ENCODE assay signal across 8 mouse cellular contexts in genomic region chr2:33282877-33283276, GRCm38 (mm10).
DNase-seq lines count a peak whose midpoint lies in the region; ATAC-seq and TF ChIP-seq lines count a peak whose summit lies in the region.

No protein-coding gene starts in this region.

- TF ChIP-seq POLR2A in brain, embryonic 14.5 days (IDR thresholded peaks at IDR 0.05; ENCODE audit: borderline replicate concordance, extremely low read depth, insufficient read depth, insufficient read length, poor library complexity, severe bottlenecking) = no peak

- 57% methylated on average over 4 of the region's 4 CpGs for WGBS in kidney, embryonic 16.5 days
- 39% methylated on average over 4 of the region's 4 CpGs for WGBS in heart, embryonic 12.5 days
- WGBS in lung, embryonic 15.5 days = 42% methylated on average over 4 of the region's 4 CpGs

- H3K9me3 ChIP-seq in kidney, embryonic 16.5 days (ENCODE audit: low read length) = no peaks in the 10 kb centered on the region; the same call in 1 of the 2 replicates
- H3K9me3 ChIP-seq in heart, embryonic 12.5 days (replicated peaks) = no peaks in the 10 kb centered on the region
- H3K9me3 ChIP-seq in lung, embryonic 15.5 days = no peaks in the 10 kb centered on the region

- H3K36me3 ChIP-seq in kidney, embryonic 16.5 days (ENCODE audit: insufficient read depth, low read length) = 0 out of 2 replicates have a peak, but pooled peaks cover under 1% of the 10 kb centered on the region
- peaks cover 1% of the 10 kb centered on the region; the same call in 1 of the 2 replicates for H3K36me3 ChIP-seq in heart, embryonic 12.5 days
- no peaks in the 10 kb centered on the region for H3K36me3 ChIP-seq in lung, embryonic 15.5 days

- no peak for TF ChIP-seq CTCF in brain, embryonic 14.5 days (IDR thresholded peaks at IDR 0.05; ENCODE audit: borderline replicate concordance, extremely low read depth, insufficient read depth, insufficient read length)

- ATAC-seq in kidney, embryonic 16.5 days (ENCODE audit: low FRiP score, low TSS enrichment) = no peak
- peak; percentile 9; the same call in 1 of the 2 replicates for ATAC-seq in heart, embryonic 12.5 days (ENCODE audit: insufficient number of reproducible peaks, low FRiP score)
- ATAC-seq in lung, embryonic 15.5 days (ENCODE audit: borderline replicate concordance, extremely low read depth, low FRiP score, low TSS enrichment) = peak; percentile 63

- H3K9ac ChIP-seq in kidney, embryonic 16.5 days (replicated peaks; ENCODE audit: low read length) = no peak overlapping the region
- no peak overlapping the region for H3K9ac ChIP-seq in heart, embryonic 12.5 days
- H3K9ac ChIP-seq in lung, embryonic 15.5 days = no peak overlapping the region

- H3K27me3 ChIP-seq in kidney, embryonic 16.5 days (ENCODE audit: insufficient read depth, low read length) = no peaks in the 10 kb centered on the region
- H3K27me3 ChIP-seq in heart, embryonic 12.5 days (replicated peaks) = peaks cover 3% of the 10 kb centered on the region; the same call in 1 of the 2 replicates
- H3K27me3 ChIP-seq in lung, embryonic 15.5 days = no peaks in the 10 kb centered on the region

- no peak overlapping the region for H3K27ac ChIP-seq in kidney, embryonic 16.5 days (ENCODE audit: low read length)
- no peak overlapping the region for H3K27ac ChIP-seq in heart, embryonic 12.5 days (ENCODE audit: poor library complexity, severe bottlenecking)
- peak overlapping the region; percentile 60 for H3K27ac ChIP-seq in lung, embryonic 15.5 days

- no peaks in the 10 kb centered on the region for H3K4me1 ChIP-seq in kidney, embryonic 16.5 days (ENCODE audit: insufficient read depth, low read length)
- H3K4me1 ChIP-seq in heart, embryonic 12.5 days (replicated peaks) = peaks cover 13% of the 10 kb centered on the region
- H3K4me1 ChIP-seq in lung, embryonic 15.5 days = peaks cover 13% of the 10 kb centered on the region

- H3K4me2 ChIP-seq in kidney, embryonic 16.5 days (replicated peaks; ENCODE audit: low read depth, low read length) = no peak overlapping the region
- H3K4me2 ChIP-seq in heart, embryonic 12.5 days = no peak overlapping the region
- H3K4me2 ChIP-seq in lung, embryonic 15.5 days = no peak overlapping the region

- DNase-seq in kidney, adult 11 months = peak; percentile 50
- DNase-seq in brain, embryonic 14.5 days (ENCODE audit: low read depth) = peak; percentile 27
- DNase-seq in left cerebral cortex, adult 8-10 months (ENCODE audit: low spot score in 2 of 2) = no peak
- no peak for DNase-seq in frontal cortex, postnatal 36 days (ENCODE audit: low spot score in 2 of 2)
- DNase-seq in right cerebral cortex, postnatal 14 days = no peak

- H3K4me3 ChIP-seq in kidney, embryonic 16.5 days (ENCODE audit: low read length) = no peak overlapping the region
- H3K4me3 ChIP-seq in heart, embryonic 12.5 days = no peak overlapping the region
- no peak overlapping the region for H3K4me3 ChIP-seq in lung, embryonic 15.5 days

Comparison
In these comparisons a context has a peak if more than half of its experiments do, and no peak if none do; other contexts are left out.
1. DNase-seq: peak in kidney, adult 11 months (single experiment) and brain, embryonic 14.5 days (single experiment); none in left cerebral cortex, adult 8-10 months (0 of 2), frontal cortex, postnatal 36 days (0 of 2) and right cerebral cortex, postnatal 14 days (single experiment).